Mouse (Mus musculus) stomach, embryonic 15.5 days (tissue): ENCODE results near the gene Fam129b. TPM values are rescaled to one million over a fixed set of nuclear protein-coding genes. Genes with fewer than 3 reads are reported as not detected.

ENCODE experiments used
- polyA plus RNA-seq: library from polyadenylated mRNA; unstranded; fragments of >200 nt; fragmentation: Nextera tagmentation; extraction: Ambion mirVana; gene quantifications from 2 replicates; pipeline ENCODE4 v1.2.1, GENCODE M21; 2015

Gene Fam129b
- polyA plus RNA-seq, 1 experiment from 2014 or later: 73.6 TPM

Other genes starting within 250 kb of the Fam129b start
- 59.6 and 65.3 TPM in 2 replicates for gene Eng, start 229.5 kb upstream of the Fam129b start, polyA plus RNA-seq
- gene Fpgs, start 172.0 kb upstream of the Fam129b start, polyA plus RNA-seq: 33.8 and 34.1 TPM in 2 replicates
- gene Cdk9, start 163.0 kb upstream of the Fam129b start, polyA plus RNA-seq: 89.8 and 91.4 TPM in 2 replicates
- 26.2 and 28.6 TPM in 2 replicates for gene Sh2d3c, start 155.1 kb upstream of the Fam129b start, polyA plus RNA-seq
- 0.27 and 0.45 TPM in 2 replicates for gene 6330409D20Rik, start 135.1 kb upstream of the Fam129b start, polyA plus RNA-seq
- gene Tor2a, start 118.9 kb upstream of the Fam129b start, polyA plus RNA-seq: 63.8 and 68.5 TPM in 2 replicates
- 0.23 and 0.41 TPM in 2 replicates for gene Ttc16, start 100.5 kb upstream of the Fam129b start, polyA plus RNA-seq
- 4.4 TPM in 2 replicates for gene Ptrh1, start 100.3 kb upstream of the Fam129b start, polyA plus RNA-seq
- 0.62 and 1.1 TPM in 2 replicates for gene Cfap157, start 91.7 kb upstream of the Fam129b start, polyA plus RNA-seq
- 20.0 and 21.4 TPM in 2 replicates for gene Stxbp1, start 28.9 kb upstream of the Fam129b start, polyA plus RNA-seq
- 152 and 172 TPM in 2 replicates for gene Rpl12, start 85.4 kb downstream of the Fam129b start, polyA plus RNA-seq
- gene Lrsam1, start 85.5 kb downstream of the Fam129b start, polyA plus RNA-seq: 8.8 and 10.1 TPM in 2 replicates
- 16.9 and 18.2 TPM in 2 replicates for gene Slc2a8, start 106.0 kb downstream of the Fam129b start, polyA plus RNA-seq